Mouse (Mus musculus): ENCODE data around the gene Sh2d7. TPM values are rescaled to one million over a fixed set of nuclear protein-coding genes. Genes with fewer than 3 reads are reported as not detected.
"Not testable (repeated sequence)": the region's sequence is repeated elsewhere in the genome, so short reads cannot be mapped to it uniquely, and the experiment has no call there.

The Sh2d7 gene
- polyA plus RNA-seq, 1 experiment from 2014 or later, result not detected

- no peak for ATAC-seq (ENCODE audit: low FRiP score, low read depth)
- Histone ChIP-seq H3K4me3 (no peak overlapping the region), H3K4me1 (no peaks in the 10 kb centered on the region), H3K36me3 (peaks cover 18% of the 10 kb centered on the region), H3K9ac (no peak overlapping the region), H3K27ac (no peak overlapping the region), H3K27me3 (no peaks in the 10 kb centered on the region), H3K4me2 (replicated peaks) (no peak overlapping the region), H3K9me3 (no peaks in the 10 kb centered on the region)
- WGBS, result 20% methylated on average over 5 of the region's 5 CpGs
These were observed 8.8 kb downstream of the Sh2d7 start for GRCm38 (mm10) chr9:54547536-54547935.

- ATAC-seq (ENCODE audit: low FRiP score, low read depth), result no peak
- Histone ChIP-seq H3K4me1 (no peaks in the 10 kb centered on the region), H3K4me2 (replicated peaks) (no peak overlapping the region), H3K27ac (no peak overlapping the region), H3K27me3 (no peaks in the 10 kb centered on the region), H3K9me3 (no peaks in the 10 kb centered on the region), H3K9ac (no peak overlapping the region), H3K4me3 (no peak overlapping the region), H3K36me3 (peaks cover 18% of the 10 kb centered on the region)
- WGBS, result 89% methylated on average over 6 of the region's 6 CpGs
These were observed 10.6 kb downstream of the Sh2d7 start for GRCm38 (mm10) chr9:54549433-54549832.

- H3K4me3 ChIP-seq, result no peak overlapping the region
- no peak for ATAC-seq (ENCODE audit: low FRiP score, low read depth)
- no peaks in the 10 kb centered on the region for H3K9me3 ChIP-seq
- H3K9ac ChIP-seq, result no peak overlapping the region
- H3K4me1 ChIP-seq, result no peaks in the 10 kb centered on the region
- H3K4me2 ChIP-seq (replicated peaks), result no peak overlapping the region
- H3K27me3 ChIP-seq, result no peaks in the 10 kb centered on the region
- WGBS, result 18% methylated on average over 5 of the region's 5 CpGs
- peaks cover 4% of the 10 kb centered on the region for H3K36me3 ChIP-seq
- no peak overlapping the region for H3K27ac ChIP-seq
These were observed 13.6 kb downstream of the Sh2d7 start for GRCm38 (mm10) chr9:54552409-54552808.

- H3K9ac ChIP-seq, result no peak overlapping the region
- H3K27ac ChIP-seq, result no peak overlapping the region
- H3K36me3 ChIP-seq, result no peaks in the 10 kb centered on the region; the same call in 1 of the 2 replicates
- 81% methylated on average over 2 of the region's 2 CpGs for WGBS
- H3K4me3 ChIP-seq, result no peak overlapping the region
- ATAC-seq (ENCODE audit: low FRiP score, low read depth), result no peak
- H3K4me2 ChIP-seq (replicated peaks), result no peak overlapping the region
- H3K4me1 ChIP-seq, result peaks cover 12% of the 10 kb centered on the region; the same call in 1 of the 2 replicates
- no peaks in the 10 kb centered on the region for H3K27me3 ChIP-seq
- H3K9me3 ChIP-seq, result no peaks in the 10 kb centered on the region
These were observed 16.3 kb downstream of the Sh2d7 start for GRCm38 (mm10) chr9:54555044-54555443.

GRCm38 (mm10) chr9:54558731-54559130 is 19.9 kb downstream of the Sh2d7 start:
- 78% methylated on average over 8 of the region's 8 CpGs for WGBS
- no peak for ATAC-seq (ENCODE audit: low FRiP score, low read depth)
- peaks cover 12% of the 10 kb centered on the region; the same call in 1 of the 2 replicates for H3K4me1 ChIP-seq
- peak overlapping the region; percentile 85 for H3K4me2 ChIP-seq (replicated peaks)
- no peak overlapping the region for H3K9ac ChIP-seq
- H3K36me3 ChIP-seq, result no peaks in the 10 kb centered on the region
- no peak overlapping the region for H3K27ac ChIP-seq
- H3K9me3 ChIP-seq, result no peaks in the 10 kb centered on the region
- no peaks in the 10 kb centered on the region for H3K27me3 ChIP-seq
- no peak overlapping the region for H3K4me3 ChIP-seq

GRCm38 (mm10) chr9:54559771-54560471 is 21.1 kb downstream of the Sh2d7 start, which contains the start of gene Cib2:
TSS of gene Cib2 (minus strand) at chr9:54560218.
- peak within 1 kb of the TSS; percentile 62 for H3K4me3 ChIP-seq
- H3K9ac ChIP-seq, result peak within 1 kb of the TSS; percentile 72
- H3K36me3 ChIP-seq, result no peaks in the 10 kb centered on the region
- no peaks in the 10 kb centered on the region for H3K9me3 ChIP-seq
- peaks cover 12% of the 10 kb centered on the region; the same call in 1 of the 2 replicates for H3K4me1 ChIP-seq
- peak; percentile 94 for ATAC-seq (ENCODE audit: low FRiP score, low read depth)
- no peaks in the 10 kb centered on the region for H3K27me3 ChIP-seq
- peak within 1 kb of the TSS; percentile 85 for H3K4me2 ChIP-seq (replicated peaks)
- 1% methylated on average over 44 of the region's 54 CpGs for WGBS
- no peak within 1 kb of the TSS for H3K27ac ChIP-seq

- WGBS, result 84% methylated on average over 8 of the region's 8 CpGs
- Histone ChIP-seq H3K27me3 (no peaks in the 10 kb centered on the region), H3K4me2 (replicated peaks) (no peak overlapping the region), H3K36me3 (no peaks in the 10 kb centered on the region), H3K9me3 (no peaks in the 10 kb centered on the region), H3K4me3 (no peak overlapping the region), H3K27ac (no peak overlapping the region), H3K4me1 (peaks cover 12% of the 10 kb centered on the region; the same call in 1 of the 2 replicates), H3K9ac (no peak overlapping the region)
- ATAC-seq (ENCODE audit: low FRiP score, low read depth), result no peak
These were observed 22.2 kb downstream of the Sh2d7 start for GRCm38 (mm10) chr9:54560831-54561601.

- WGBS, result 58% methylated on average over 4 of the region's 4 CpGs
- Histone ChIP-seq H3K36me3 (no peaks in the 10 kb centered on the region), H3K4me2 (replicated peaks) (no peak overlapping the region), H3K27ac (no peak overlapping the region; the same call in 1 of the 2 replicates), H3K9me3 (no peaks in the 10 kb centered on the region), H3K9ac (no peak overlapping the region), H3K4me1 (no peaks in the 10 kb centered on the region), H3K4me3 (no peak overlapping the region), H3K27me3 (no peaks in the 10 kb centered on the region)
- no peak for ATAC-seq (ENCODE audit: low FRiP score, low read depth)
These were observed 28.2 kb downstream of the Sh2d7 start for GRCm38 (mm10) chr9:54566958-54567357.

GRCm38 (mm10) chr9:54568732-54569131 is 29.9 kb downstream of the Sh2d7 start:
- no peaks in the 10 kb centered on the region for H3K4me1 ChIP-seq
- H3K9me3 ChIP-seq, result no peaks in the 10 kb centered on the region
- H3K27ac ChIP-seq, result no peak overlapping the region
- no peaks in the 10 kb centered on the region for H3K27me3 ChIP-seq
- WGBS, result 32% methylated on average over 2 of the region's 2 CpGs
- ATAC-seq (ENCODE audit: low FRiP score, low read depth), result no peak
- no peak overlapping the region for H3K4me3 ChIP-seq
- H3K4me2 ChIP-seq (replicated peaks), result no peak overlapping the region
- no peak overlapping the region for H3K9ac ChIP-seq
- no peaks in the 10 kb centered on the region for H3K36me3 ChIP-seq

- no peak for ATAC-seq (ENCODE audit: low FRiP score, low read depth)
- Histone ChIP-seq H3K4me1 (no peaks in the 10 kb centered on the region), H3K9me3 (no peaks in the 10 kb centered on the region), H3K4me3 (no peak overlapping the region), H3K36me3 (no peaks in the 10 kb centered on the region), H3K9ac (no peak overlapping the region), H3K27ac (no peak overlapping the region), H3K4me2 (replicated peaks) (no peak overlapping the region), H3K27me3 (no peaks in the 10 kb centered on the region)
- 60% methylated on average over 9 of the region's 9 CpGs for WGBS
These were observed 32.5 kb downstream of the Sh2d7 start for GRCm38 (mm10) chr9:54571130-54571839.

- Histone ChIP-seq H3K4me1 (peaks cover 16% of the 10 kb centered on the region), H3K27me3 (no peaks in the 10 kb centered on the region), H3K9me3 (peaks cover 3% of the 10 kb centered on the region; the same call in 1 of the 2 replicates), H3K4me2 (replicated peaks) (no peak overlapping the region), H3K36me3 (no peaks in the 10 kb centered on the region), H3K27ac (no peak overlapping the region), H3K4me3 (no peak overlapping the region), H3K9ac (no peak overlapping the region)
- ATAC-seq (ENCODE audit: low FRiP score, low read depth), result no peak
- 81% methylated on average over 1 of the region's 1 CpGs for WGBS
These were observed 44.9 kb downstream of the Sh2d7 start for GRCm38 (mm10) chr9:54583712-54584111.

GRCm38 (mm10) chr9:54584127-54584526 is 45.3 kb downstream of the Sh2d7 start:
- H3K9ac ChIP-seq; H3K4me2 ChIP-seq (replicated peaks); H3K27ac ChIP-seq; H3K9me3 ChIP-seq; H3K36me3 ChIP-seq; H3K27me3 ChIP-seq; ATAC-seq (ENCODE audit: low FRiP score, low read depth); H3K4me3 ChIP-seq: not testable (repeated sequence)
- 81% methylated on average over 2 of the region's 2 CpGs for WGBS
- peaks cover 16% of the 10 kb centered on the region for H3K4me1 ChIP-seq
